Mouse (Mus musculus) olfactory bulb, adult 2 months (tissue): ENCODE data around the gene Ccdc7b. TPM values are rescaled to one million over a fixed set of nuclear protein-coding genes. Genes with fewer than 3 reads are reported as not detected.
"Not testable (repeated sequence)": the region's sequence is repeated elsewhere in the genome, so short reads cannot be mapped to it uniquely, and the experiment has no call there.

Experiments used
- H3K27ac ChIP-seq: fragments of 200-500 bp; 2 replicates; pipeline ENCODE4 v1.5.1; 2012; ENCODE audit warnings: low read depth, low read length; ENCODE audit not compliant: insufficient read depth
- H3K4me1 ChIP-seq: fragments of 200-500 bp; 2 replicates; pipeline ENCODE4 v1.6.1; 2012; ENCODE audit warnings: low read length; ENCODE audit not compliant: control insufficient read depth, insufficient read depth
- H3K4me3 ChIP-seq: fragments of 200-500 bp; 2 replicates; pipeline ENCODE4 v1.5.1; 2012; ENCODE audit warnings: mild to moderate bottlenecking, low read depth, low read length, moderate library complexity; ENCODE audit not compliant: insufficient read depth
- CTCF ChIP-seq: fragments of 200-500 bp; IDR thresholded peaks from 2 replicates; pipeline ENCODE4 v1.5.1; 2012; ENCODE audit warnings: low read depth, mild to moderate bottlenecking, low read length, moderate library complexity; ENCODE audit not compliant: insufficient read depth
- POLR2A ChIP-seq: fragments of 200-500 bp; IDR thresholded peaks from 2 replicates; pipeline ENCODE4 v1.6.1; 2012; ENCODE audit warnings: mild to moderate bottlenecking, low read depth, low read length, moderate library complexity; ENCODE audit not compliant: insufficient read depth
- WGBS: fragments of 180-500 bp; shearing (Covaris S2); methylation state at CpG from one replicate; pipeline ENCODE4 v1.1.7; 2018; 5-methylcytosine and 5-hydroxymethylcytosine counted together
- polyA plus RNA-seq: library from polyadenylated mRNA; stranded (reverse); fragments of >200 nt; gene quantifications from 2 replicates; pipeline ENCODE4 v1.2.4, GENCODE M21; 2012; ENCODE audit warnings: low replicate concordance; ENCODE audit not compliant: missing spikeins, insufficient read depth, insufficient read length

Ccdc7b gene
- not detected in 2 replicates for polyA plus RNA-seq

GRCm38 (mm10) chr8:129066834-129067233, at the start of gene Ccdc7b:
Gene Ccdc7b, plus strand, starts transcription at chr8:129067134.
- 75% methylated on average over 1 of the region's 10 CpGs for WGBS
- not testable (repeated sequence) for H3K4me3 ChIP-seq, H3K4me1 ChIP-seq, H3K27ac ChIP-seq

DNA sequence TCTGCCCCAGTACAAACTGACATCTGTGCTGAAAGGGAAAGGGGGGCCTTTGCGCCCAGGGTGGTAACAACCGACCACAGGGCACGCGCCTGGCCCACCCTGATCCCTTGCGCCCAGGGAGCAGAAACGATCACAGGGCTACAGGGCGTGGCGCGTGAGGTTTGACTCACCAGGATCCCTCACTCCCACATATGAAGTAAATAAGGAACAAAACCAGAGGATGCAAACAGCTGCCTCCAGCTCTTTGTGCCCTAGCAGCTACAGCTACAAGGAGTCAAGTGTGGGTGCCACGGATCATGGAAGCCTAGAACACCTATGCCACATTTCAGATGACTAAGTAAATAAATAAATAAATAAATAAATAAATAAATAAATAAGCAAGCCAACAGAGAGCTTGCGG, 1.5 kb upstream of the Ccdc7b start, which contains the start of gene Ccdc7a:
Gene Ccdc7a (minus strand): TSS at position 101 of the 400 bp plus-strand sequence.
- WGBS = 82% methylated on average over 2 of the region's 11 CpGs
- not testable (repeated sequence) for H3K4me1 ChIP-seq, H3K4me3 ChIP-seq, H3K27ac ChIP-seq

DNA sequence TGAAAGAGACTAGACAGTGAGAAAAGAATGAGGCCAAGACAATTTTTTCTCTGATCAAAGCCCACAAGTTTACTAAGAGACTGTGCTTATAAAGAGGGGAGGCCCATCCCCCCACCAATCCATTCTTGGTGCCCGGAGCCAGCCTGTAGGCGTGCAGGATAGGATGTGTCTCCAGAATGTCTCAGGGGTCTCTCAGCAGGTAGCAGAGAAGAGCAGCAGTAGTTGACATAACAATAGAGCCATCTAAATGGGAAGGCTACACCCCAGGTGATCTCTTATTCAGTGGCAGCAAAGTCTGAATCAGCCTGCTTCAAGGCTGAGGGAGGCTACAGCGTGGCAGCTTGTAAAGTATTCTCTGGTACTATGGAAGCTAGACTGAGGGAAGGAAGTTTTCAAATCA, 48.8 kb downstream of the Ccdc7b start:
- not testable (repeated sequence) for H3K4me1 ChIP-seq, H3K27ac ChIP-seq, H3K4me3 ChIP-seq
- 49% methylated on average over 3 of the region's 3 CpGs for WGBS

GRCm38 (mm10) chr8:129131561-129131960, 64.6 kb downstream of the Ccdc7b start, which contains the start of gene Gm10999:
Gene Gm10999, minus strand, starts transcription at chr8:129131661.
- Histone ChIP-seq H3K4me1 (no peaks in the 10 kb centered on the region), H3K27ac (no peak within 1 kb of the TSS), H3K4me3 (no peak within 1 kb of the TSS)
- no peak for TF ChIP-seq CTCF
- TF ChIP-seq POLR2A = no peak
- 81% methylated on average over 1 of the region's 1 CpGs for WGBS

- H3K4me3 ChIP-seq = no peak overlapping the region
- H3K27ac ChIP-seq = no peak overlapping the region
- TF ChIP-seq CTCF (no peak), POLR2A (no peak)
- no peaks in the 10 kb centered on the region for H3K4me1 ChIP-seq
Measured at GRCm38 (mm10) chr8:129133475-129133874, 66.5 kb downstream of the Ccdc7b start.

Other genes starting within 250 kb of the Ccdc7b start
- gene Ccdc7a, start 1.6 kb upstream of the Ccdc7b start, polyA plus RNA-seq = not detected in 2 replicates
- not detected in 2 replicates for gene Gm10999, start 64.5 kb downstream of the Ccdc7b start, polyA plus RNA-seq
- gene 2610044O15Rik8, start 167.3 kb downstream of the Ccdc7b start, polyA plus RNA-seq = not detected in 2 replicates